Mouse (Mus musculus) intestine, embryonic 15.5 days (tissue): ENCODE data around the gene Dnase1l2. TPM values are rescaled to one million over a fixed set of nuclear protein-coding genes. Genes with fewer than 3 reads are reported as not detected.

Source experiments
- polyA plus RNA-seq: library from polyadenylated mRNA; unstranded; fragments of >200 nt; fragmentation: Nextera tagmentation; extraction: Ambion mirVana; gene quantifications from 2 replicates; pipeline ENCODE4 v1.2.1, GENCODE M21; 2015

Dnase1l2 gene
- polyA plus RNA-seq, 1 experiment from 2014 or later = 1.4 TPM

Other genes starting within 250 kb of the Dnase1l2 start
- 4.7 and 5.9 TPM in 2 replicates for gene Tbc1d24, start 237.5 kb downstream of the Dnase1l2 start, polyA plus RNA-seq
- 5.9 and 6.2 TPM in 2 replicates for gene Ntn3, start 233.6 kb downstream of the Dnase1l2 start, polyA plus RNA-seq
- 9.9 and 10.1 TPM in 2 replicates for gene Tedc2, start 222.3 kb downstream of the Dnase1l2 start, polyA plus RNA-seq
- gene Ccnf, start 191.6 kb downstream of the Dnase1l2 start, polyA plus RNA-seq = 50.1 and 51.9 TPM in 2 replicates
- 0.06 TPM in 1 of 2 replicates, not detected in the other for gene Abca17, start 92.0 kb downstream of the Dnase1l2 start, polyA plus RNA-seq
- 10.1 and 11.1 TPM in 2 replicates for gene Abca3, start 91.2 kb downstream of the Dnase1l2 start, polyA plus RNA-seq
- 250 and 257 TPM in 2 replicates for gene Rnps1, start 28.5 kb downstream of the Dnase1l2 start, polyA plus RNA-seq
- 122 and 137 TPM in 2 replicates for gene Eci1, start 16.5 kb downstream of the Dnase1l2 start, polyA plus RNA-seq
- 23.0 and 29.3 TPM in 2 replicates for gene E4f1, start 27.2 kb upstream of the Dnase1l2 start, polyA plus RNA-seq
- gene Pgp, start 27.3 kb upstream of the Dnase1l2 start, polyA plus RNA-seq = 79.9 and 80.6 TPM in 2 replicates
- 0.40 and 0.68 TPM in 2 replicates for gene Bricd5, start 30.8 kb upstream of the Dnase1l2 start, polyA plus RNA-seq
- gene Mlst8, start 36.0 kb upstream of the Dnase1l2 start, polyA plus RNA-seq = 25.2 and 27.3 TPM in 2 replicates
- 1.5 and 1.8 TPM in 2 replicates for gene Caskin1, start 45.5 kb upstream of the Dnase1l2 start, polyA plus RNA-seq
- gene Traf7, start 84.8 kb upstream of the Dnase1l2 start, polyA plus RNA-seq = 81.6 and 89.3 TPM in 2 replicates
- gene Rab26, start 91.1 kb upstream of the Dnase1l2 start, polyA plus RNA-seq = 5.2 and 8.7 TPM in 2 replicates
- gene Pkd1, start 106.7 kb upstream of the Dnase1l2 start, polyA plus RNA-seq = 16.9 and 17.4 TPM in 2 replicates
- gene Tsc2, start 189.5 kb upstream of the Dnase1l2 start, polyA plus RNA-seq = 41.0 and 45.7 TPM in 2 replicates
- gene Nthl1, start 189.6 kb upstream of the Dnase1l2 start, polyA plus RNA-seq = 15.6 and 18.1 TPM in 2 replicates
- 43.9 and 49.2 TPM in 2 replicates for gene Slc9a3r2, start 207.2 kb upstream of the Dnase1l2 start, polyA plus RNA-seq
- 0.30 and 0.56 TPM in 2 replicates for gene Npw, start 215.4 kb upstream of the Dnase1l2 start, polyA plus RNA-seq
- gene Zfp598, start 226.6 kb upstream of the Dnase1l2 start, polyA plus RNA-seq = 20.0 and 20.5 TPM in 2 replicates
- 7.0 and 7.7 TPM in 2 replicates for gene Syngr3, start 246.8 kb upstream of the Dnase1l2 start, polyA plus RNA-seq